Mouse (Mus musculus) thymus, postnatal 14 days (tissue): Measurements from ENCODE around the gene Hpse2.

Experiments used
- DNase-seq: peaks from one replicate; pipeline ENCODE4 v3.0.0; 2021

Hpse2 gene

GRCm38 (mm10) chr19:42948114-42948636 is 440.0 kb downstream of the Hpse2 start:
- DNase-seq: no peak

DNA sequence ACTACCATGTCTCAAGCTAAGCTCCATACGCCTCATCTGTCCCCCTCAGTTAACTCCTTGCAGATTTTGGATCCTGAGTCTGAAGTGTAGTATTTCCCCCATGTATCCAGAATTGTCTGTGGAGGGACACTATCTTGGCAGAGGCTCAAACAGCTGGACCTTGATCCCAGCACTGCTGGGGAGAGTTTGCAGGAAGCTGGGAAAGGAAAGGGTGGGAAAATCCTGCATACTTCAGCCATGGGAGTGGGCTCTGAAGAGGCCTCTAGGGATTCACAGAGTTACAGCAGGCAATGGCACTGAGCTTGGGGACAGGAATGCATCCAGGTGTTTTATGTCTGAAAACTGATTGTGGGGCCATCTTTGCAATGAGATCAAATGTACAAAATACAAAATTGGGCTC is 450.6 kb downstream of the Hpse2 start:
- DNase-seq: no peak

DNA sequence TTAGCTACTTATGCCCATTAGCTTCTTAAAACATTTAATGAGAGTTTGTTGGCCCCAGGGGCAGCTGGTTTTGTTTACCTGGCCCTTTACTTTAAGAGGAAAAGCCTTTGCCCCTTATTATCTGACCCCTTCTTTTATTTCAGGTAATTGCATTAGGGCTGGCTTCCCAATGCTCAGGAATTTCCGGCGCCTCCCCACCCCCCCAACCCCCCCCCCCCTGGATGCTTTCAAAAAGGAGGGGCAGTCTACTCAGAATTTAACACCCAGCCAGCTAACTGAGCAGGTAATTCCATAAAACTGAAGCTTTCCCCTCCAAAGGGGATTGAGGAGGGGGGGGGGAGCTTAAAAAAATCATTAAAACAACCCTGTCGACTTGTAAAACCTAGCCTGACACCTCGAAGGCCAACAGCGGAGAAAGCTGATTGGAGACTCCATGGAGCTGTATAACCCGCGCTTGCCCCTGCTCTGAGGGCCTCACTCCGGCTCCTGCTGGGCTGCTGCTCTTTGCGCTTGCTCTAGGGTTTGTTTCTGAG is 451.4 kb downstream of the Hpse2 start:
- DNase-seq: no peak

GRCm38 (mm10) chr19:42929702-42930101 is 458.5 kb downstream of the Hpse2 start:
- no peak for DNase-seq

GRCm38 (mm10) chr19:42928271-42928670 is 459.9 kb downstream of the Hpse2 start:
- DNase-seq: no peak

- DNase-seq: no peak
Observed at GRCm38 (mm10) chr19:42922610-42923009, 465.5 kb downstream of the Hpse2 start.

GRCm38 (mm10) chr19:42913703-42914102 is 474.5 kb downstream of the Hpse2 start:
- no peak for DNase-seq

DNA sequence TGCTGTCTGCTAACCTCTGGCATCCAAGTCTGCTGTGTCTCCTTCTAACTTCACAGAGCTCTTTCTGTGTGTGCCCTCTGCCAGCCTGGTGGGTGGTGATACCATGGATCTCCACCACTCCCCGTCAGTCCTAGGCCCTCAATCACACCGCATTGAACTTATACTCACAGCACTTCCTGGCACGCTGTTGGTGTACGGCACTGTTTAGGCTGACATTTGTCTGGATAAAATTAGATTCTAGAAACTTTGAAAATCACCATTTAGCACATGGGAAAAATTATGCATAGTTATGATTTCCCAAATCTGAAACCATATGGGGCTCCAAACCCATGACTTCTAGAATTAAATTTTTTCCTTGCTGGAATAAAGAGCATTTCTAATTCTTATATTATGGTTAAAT is 478.4 kb downstream of the Hpse2 start:
- no peak for DNase-seq

DNA sequence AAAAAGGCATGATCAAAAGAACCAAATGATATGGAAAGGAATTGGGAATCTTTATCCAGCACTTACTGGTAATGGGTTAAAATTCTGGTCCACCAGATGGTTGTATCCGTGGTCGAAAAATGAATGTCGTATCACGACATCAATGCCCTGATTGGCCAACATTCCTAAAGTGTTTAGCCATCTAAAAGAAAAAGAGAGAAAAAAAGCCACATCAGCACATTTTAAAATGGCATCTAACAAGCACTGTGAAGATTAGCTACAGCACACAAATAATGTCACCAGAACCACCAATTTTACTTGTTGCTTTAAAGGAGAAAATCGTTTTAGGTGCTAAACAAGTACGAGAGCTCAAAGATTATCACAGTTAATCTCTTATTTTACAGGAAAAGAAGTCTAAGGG is 479.6 kb downstream of the Hpse2 start:
- DNase-seq: no peak

- DNase-seq: no peak
Observed at GRCm38 (mm10) chr19:42906328-42906727, 481.8 kb downstream of the Hpse2 start.

GRCm38 (mm10) chr19:42904726-42905125 is 483.4 kb downstream of the Hpse2 start:
- no peak for DNase-seq

DNA sequence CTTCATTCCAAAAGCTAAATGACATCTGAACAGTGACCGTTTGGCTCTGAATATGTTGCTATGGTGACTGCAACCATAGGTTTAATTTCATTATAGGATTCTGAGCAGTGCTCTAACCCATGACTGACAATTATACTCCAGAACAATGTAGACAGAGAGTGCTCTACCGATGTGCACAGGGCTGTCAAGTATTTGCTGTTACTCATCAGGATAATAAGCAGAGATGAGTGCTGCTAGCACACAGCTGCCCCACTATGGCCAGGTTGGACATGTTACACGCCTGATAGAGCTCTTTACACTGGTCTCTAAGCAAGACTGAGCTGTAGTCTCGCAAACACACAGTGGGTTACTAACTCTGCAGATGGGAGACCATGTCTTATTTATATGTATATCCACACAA is 483.9 kb downstream of the Hpse2 start:
- no peak for DNase-seq

DNA sequence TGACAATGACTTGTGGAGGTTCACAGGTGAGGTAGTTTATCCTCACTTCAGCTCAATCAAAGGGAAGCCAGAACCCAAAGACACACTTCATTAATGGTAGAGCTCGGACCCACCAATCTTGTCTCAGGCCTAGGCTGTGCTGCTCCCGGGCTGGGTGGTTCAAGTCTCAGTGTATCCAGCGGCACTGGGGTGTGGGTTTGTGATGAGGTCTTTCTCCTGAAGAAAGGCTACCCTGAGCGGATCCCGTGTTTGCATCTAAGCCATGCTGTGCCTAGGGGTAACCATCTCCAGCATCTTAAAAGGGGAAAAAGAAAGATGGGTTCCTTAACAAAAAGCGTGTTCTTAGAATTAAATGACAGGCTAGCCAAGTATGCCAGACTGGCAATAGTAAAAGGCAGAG is 484.3 kb downstream of the Hpse2 start:
- no peak for DNase-seq

GRCm38 (mm10) chr19:42902410-42903021 is 485.6 kb downstream of the Hpse2 start:
- no peak for DNase-seq

DNA sequence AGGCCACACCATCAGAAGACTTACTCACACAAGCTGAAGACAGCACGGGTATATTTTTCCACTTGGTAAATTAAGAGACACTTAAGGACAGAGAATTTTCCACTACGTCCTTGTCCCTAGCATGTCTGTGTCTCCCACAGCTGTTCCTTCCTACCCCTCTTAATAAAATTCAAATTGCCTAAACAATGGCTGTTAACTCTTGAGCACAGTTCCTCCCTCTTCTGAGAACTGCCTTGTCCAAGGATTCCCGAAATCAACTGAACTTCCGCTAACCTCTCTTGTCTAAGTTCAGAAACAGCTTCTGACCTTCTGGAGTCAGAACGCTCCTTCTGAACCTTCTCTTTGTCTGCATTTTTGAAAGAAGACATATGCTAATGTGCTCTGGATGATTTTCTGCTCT is 496.6 kb downstream of the Hpse2 start:
- no peak for DNase-seq

GRCm38 (mm10) chr19:42877653-42878052 is 510.5 kb downstream of the Hpse2 start:
- DNase-seq: no peak

- no peak for DNase-seq
Observed at GRCm38 (mm10) chr19:42876563-42876962, 511.6 kb downstream of the Hpse2 start.

DNA sequence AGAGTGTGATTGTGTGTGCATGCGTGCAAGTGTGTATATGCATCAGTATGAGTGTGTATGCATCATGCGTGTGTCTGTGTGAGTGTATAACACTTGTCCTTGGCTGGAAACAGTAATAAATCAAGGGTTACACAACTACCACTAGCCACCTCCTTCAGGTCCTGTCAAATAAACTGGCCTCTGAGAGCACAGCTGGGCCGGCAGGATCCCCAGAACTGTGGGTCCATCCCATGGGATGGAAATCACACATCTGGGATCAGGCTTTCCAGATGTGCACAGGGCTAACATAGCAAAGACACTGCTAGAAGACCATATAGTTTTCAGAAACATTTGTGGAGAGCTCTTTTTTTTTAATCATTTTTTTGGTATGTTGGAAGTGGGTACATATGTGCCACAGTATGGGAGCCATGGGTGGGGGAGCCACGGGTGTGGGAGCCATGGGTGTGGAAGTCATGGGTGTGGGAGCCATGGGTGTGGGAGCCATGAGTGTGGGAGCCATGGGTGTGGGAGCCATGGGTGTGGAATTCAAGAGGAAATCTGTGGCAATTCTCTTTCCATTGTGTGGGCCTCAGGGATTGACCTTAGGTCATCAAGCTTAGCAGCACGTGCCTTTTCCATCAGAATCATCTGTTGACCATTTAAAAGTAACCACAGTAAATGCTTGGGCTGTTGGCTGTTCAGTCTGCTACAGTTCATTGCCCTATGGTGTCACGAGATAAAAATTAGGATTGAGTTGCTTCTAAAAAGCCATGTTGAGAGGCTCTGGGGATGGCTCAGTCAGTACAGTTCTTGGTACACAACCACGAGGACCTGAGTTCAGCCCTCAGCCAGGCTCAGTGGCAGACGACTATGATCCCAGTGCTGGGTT is 518.3 kb downstream of the Hpse2 start:
- DNase-seq: no peak

GRCm38 (mm10) chr19:42868958-42869662 is 519.0 kb downstream of the Hpse2 start:
- DNase-seq: no peak

GRCm38 (mm10) chr19:42863013-42863412 is 525.1 kb downstream of the Hpse2 start:
- no peak for DNase-seq

- no peak for DNase-seq
Observed at GRCm38 (mm10) chr19:42857096-42857495, 531.1 kb downstream of the Hpse2 start.

- no peak for DNase-seq
Observed at GRCm38 (mm10) chr19:42855649-42856048, 532.5 kb downstream of the Hpse2 start.

GRCm38 (mm10) chr19:42850444-42850843 is 537.7 kb downstream of the Hpse2 start:
- no peak for DNase-seq
